Mouse (Mus musculus) ES-Bruce4 (cell line): ENCODE measurements around the gene Lrrc38.

ENCODE experiments used
- EP300 ChIP-seq: IDR thresholded peaks from 2 replicates; pipeline ENCODE4 v1.6.1; 2011; ENCODE audit warnings: low read depth, low read length; ENCODE audit not compliant: insufficient read depth
- POLR2A ChIP-seq: IDR thresholded peaks from one replicate; pipeline ENCODE4 v1.8.1; 2011; ENCODE audit warnings: low read length; ENCODE audit not compliant: insufficient read depth

GRCm38 (mm10) chr4:143301042-143301441, 48.5 kb upstream of the Lrrc38 start:
- TF ChIP-seq EP300 (no peak), POLR2A (no peak)
